Mouse (Mus musculus) WW6 (cell line): Measurements from ENCODE around the gene Tctn1.
"Not testable (repeated sequence)": the region's sequence is repeated elsewhere in the genome, so short reads cannot be mapped to it uniquely, and the experiment has no call there.

Experiments
- DNase-seq: peaks from one replicate; pipeline ENCODE4 v3.0.0-alpha.2; 2013; ENCODE audit warnings: low read depth, low spot score

Gene Tctn1

DNA sequence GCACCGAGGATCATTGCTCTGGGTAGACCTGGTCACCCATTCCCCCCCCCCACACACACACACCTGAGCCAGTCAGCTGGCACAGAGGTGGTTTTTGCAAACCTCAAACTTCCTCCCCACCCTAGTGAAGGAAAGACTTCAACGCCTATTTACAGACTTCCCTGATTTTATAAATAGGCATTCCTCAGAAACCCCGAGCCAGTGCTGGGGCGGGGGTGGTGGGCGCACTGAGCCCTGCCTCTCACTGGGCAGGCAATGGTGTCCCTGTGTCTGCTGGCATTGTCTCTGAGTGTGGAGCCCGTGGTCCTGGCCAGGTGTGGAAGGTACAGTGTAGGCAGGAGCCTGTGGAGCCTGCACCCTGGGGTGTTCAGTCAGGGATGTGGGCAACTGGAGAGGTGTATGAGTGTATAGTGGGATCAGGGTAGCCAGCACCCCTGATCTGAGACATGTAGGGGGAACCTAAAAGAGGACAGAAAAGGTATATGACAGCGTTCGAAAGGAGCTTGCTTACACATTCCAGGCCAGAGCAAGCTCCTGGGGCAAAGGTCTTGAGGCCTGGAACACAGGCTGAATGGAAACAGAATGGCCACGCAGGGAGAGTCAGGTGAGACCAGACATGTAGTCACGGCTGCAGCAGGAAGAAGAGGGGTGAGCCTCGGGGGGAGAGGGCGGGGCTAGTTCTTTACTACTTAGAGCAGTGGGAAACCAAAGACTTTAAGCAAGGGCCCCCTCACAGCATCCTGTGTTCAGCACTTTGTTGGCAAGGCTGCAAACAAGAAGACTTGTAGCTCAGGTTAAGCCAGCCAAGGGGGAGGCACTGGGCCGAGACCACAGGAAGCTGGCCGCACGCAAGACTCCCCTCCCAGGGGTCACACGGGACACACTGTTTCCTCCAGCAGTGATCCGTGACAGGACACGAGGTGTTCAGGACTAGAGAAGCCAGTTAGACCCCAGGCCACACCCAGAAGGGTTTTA, 44.3 kb downstream of the Tctn1 start:
- no peak for DNase-seq

DNA sequence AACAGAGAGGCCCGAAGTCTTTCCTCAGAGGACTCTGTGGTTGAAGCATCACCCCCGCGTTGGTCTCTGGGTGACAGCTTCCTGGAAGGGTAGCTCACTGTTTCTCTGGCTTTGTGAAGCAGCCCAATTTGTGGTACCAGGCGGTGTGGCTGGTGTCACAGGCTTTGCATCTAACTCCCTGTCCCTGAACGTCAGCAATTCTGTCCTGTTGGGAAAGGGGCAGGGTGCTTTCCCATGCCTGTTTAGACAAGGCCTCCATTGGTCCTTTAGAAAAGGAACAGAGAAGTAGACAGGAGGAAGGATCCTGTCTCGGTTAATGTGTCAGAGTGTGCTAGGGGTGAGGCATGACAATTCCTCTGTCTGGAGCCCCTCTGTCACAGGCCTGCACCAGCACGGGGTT, 45.3 kb downstream of the Tctn1 start:
- no peak for DNase-seq

DNA sequence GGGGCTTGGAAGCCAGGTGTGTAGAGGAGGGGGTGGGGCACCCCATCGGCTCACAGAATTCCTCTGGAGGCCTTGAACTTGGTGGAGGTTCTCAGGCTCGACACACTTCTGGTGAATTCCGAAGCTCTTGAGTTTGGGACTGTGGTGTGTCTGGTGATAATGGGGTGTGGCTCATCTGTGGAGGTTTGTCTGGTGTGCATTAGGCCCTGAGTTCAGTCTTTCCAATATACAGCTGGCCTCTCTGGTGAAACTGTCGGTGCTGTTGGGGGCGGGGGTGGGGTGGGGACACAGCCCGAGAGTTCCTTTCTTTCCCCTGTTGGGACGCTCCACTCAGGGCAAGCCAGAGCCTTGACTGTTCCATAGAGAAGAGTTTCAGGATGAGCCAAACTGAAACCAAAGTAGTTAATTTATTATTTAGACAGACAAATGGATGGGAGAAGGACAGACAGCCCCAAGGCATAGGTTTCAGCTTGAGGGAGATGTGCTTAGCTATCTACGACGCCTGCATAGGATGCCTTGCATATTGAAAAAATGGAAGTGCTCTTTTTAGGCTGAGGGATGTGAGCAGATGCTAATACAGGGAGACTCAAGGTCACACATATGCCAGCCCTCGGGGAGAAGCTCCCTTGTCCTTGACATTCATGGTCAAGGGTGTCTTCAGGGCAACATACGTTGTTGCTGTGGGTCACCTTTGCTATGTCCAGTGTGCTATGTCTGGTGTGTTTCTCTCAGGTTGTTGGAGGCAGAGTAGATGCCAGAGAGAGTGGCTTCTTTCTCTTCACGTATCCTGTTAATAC, 46.0 kb downstream of the Tctn1 start:
- DNase-seq, result no peak

DNA sequence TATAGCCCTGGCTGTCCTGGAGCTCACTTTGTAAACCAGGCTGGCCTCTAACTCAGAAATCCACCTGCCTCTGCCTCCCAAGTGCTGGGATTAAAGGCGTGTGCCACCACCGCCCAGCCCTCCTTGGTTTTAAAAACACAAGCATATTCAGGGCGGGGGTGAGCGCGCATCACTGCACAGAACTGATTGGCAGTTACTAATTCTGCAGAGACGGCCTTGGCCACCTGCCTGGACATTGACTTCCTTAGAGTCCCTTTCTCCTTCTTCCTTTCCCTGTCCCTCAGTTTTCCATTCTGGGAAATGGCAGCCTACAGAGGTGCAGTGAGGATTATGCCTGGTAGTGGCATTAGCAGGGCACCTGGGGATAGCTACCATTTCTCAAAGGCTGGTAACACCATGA, 46.6 kb downstream of the Tctn1 start:
- DNase-seq, result no peak

DNA sequence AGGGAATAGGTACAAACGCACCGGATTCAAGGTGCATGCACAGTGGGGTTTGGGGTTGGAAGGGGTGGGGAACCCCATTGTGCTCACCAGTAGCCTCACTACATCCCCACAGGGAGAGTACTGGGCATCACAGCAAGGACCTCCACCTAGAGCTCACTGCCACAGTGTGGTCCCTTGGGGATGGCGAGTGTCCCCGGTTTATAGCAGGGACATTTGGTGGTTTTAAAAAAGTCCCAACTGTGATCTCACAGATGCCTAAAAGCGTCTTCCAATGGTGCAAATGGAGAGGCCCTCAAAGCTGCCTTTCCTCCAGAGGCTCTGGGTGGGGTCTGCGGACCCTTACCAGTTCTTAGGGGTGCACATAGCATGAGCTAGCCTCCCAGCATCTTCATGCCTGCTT, 50.4 kb downstream of the Tctn1 start:
- no peak for DNase-seq

DNA sequence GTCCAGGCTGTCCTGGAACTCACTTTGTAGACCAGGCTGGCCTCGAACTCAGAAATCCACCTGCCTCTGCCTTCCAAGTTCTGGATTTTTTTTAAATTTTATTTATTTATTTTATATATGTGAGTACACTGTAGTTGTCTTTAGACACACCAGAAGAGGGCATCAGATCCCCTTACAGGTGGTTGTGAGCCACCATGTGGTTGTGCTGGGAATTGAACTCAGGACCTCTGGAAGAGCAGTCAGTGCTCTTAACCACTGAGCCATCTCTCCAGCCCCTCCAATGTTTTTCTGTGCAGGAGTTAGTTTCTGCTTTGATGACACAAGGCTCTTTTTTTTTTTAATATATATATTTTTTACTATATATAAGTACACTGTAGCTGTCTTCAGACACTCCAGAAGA, 51.4 kb downstream of the Tctn1 start:
- not testable (repeated sequence) for DNase-seq

DNA sequence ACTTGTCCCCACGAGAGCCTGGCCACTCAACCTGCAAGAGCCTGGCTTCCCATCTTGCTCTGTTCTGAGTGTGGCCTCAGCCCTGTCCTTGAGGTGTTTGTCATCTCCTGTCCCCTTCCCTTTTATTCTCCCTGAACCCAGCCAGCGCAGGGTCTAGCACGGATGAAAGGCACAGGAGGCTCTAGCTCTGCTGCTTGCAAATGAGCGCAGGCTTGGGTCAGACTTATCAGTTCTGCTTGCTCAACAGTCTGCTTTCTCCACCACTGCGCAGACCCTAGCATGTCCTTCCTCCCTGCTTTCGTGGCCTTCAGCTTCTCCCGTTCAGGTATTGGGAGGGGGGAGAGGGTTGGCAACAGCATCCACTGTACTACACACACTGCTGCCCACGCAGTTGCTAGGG, 52.1 kb downstream of the Tctn1 start:
- DNase-seq, result no peak

DNA sequence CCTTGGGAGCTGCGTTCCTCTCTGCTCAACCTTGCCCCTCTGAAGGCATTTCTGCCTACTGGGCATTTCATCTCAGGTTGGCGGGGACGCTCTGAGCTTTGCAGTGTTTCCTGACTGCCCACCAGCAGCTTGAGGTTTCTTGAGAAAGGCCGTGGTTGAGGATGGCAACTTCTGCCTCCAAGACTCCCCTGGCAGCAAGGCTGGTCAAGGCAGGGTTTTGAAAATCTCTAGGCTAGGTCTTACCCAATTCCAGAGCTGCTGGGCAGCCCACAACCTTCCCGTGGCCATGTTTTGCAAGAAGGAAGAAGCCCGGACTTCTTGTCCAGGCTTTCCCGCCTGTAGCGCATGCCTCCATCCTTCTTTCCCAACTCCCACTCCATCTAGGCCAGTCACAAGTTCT, 53.4 kb downstream of the Tctn1 start:
- DNase-seq, result no peak

DNA sequence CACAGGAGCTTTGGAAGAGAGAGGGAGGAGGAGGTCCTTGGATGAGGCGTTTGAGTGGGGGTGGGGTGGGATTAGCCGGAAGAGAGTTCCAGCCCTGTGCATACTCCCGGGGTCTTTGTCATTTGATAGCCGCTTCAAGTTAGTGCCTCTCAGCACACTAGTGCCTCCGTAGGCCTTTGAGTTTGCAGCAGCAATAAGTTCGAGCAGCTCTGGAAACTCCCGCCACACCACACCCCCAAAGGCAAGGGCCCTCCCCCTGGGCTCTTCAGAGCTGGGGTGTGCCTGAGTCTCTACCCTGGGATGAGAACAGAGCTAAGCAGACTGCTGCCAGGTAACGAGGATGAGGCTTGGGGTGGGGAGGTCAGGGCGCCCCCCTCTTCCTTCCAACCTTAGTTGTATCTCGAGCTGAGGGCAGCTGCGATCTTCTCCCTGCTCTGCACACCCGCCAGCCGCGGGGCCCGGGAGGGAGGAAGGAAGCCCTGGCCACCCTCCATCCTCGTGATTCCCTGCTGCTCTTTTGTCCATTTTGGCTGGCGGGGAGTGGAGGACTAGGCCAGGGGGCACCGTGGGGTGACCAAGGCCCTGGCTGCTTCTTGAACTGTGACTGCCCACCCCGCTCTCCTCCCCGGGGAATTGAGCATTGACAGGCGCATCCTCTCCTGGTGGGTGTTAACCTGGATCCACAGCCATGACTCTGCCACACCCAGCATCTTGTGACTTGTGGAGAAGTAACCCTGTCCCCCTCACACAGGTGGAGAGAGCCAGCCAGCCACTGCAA, 54.5 kb downstream of the Tctn1 start:
- DNase-seq, result peak; percentile 68

DNA sequence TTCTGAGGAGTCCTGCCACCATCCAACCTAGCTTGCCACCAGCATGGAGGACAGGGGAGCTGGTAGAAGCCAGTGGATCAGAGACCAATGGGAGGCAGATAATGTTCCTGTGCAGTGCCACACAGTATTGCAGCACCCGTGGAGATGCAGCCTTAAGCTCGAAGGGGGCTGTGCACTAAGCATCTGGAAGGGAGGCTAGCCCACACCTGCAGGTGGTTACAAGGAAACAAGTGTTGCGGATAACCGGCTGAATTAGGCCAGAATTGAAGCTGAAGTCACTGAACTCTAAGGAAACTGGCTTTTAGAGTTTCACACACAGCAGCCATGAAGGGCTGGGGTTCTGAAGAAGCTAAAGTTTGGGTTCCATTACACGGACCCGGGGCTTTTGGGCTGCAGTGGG, 55.4 kb downstream of the Tctn1 start:
- no peak for DNase-seq

DNA sequence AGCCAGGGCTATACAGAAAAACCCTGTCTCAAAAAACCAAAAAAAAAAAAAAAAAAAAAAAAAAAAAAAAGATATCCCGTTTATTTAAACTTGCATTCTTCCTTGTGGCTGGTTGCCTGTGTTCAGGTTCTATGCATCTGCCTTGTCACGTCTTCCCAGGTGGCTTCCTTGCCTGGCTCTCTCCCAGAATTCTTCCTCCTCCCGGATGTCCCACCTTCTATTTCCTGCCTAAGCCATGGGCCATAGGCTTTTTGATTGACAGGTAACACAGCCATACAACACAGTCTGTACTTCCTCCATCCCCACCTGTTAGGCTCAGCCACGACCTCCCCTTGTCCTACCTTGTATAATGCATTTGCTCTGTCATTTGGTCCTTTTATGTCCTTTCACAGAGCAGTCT, 57.8 kb downstream of the Tctn1 start, which contains the start of gene Hvcn1:
Hvcn1 (plus strand) TSS at position 330 of the 400 bp plus-strand sequence.
- DNase-seq, result peak; percentile 55

DNA sequence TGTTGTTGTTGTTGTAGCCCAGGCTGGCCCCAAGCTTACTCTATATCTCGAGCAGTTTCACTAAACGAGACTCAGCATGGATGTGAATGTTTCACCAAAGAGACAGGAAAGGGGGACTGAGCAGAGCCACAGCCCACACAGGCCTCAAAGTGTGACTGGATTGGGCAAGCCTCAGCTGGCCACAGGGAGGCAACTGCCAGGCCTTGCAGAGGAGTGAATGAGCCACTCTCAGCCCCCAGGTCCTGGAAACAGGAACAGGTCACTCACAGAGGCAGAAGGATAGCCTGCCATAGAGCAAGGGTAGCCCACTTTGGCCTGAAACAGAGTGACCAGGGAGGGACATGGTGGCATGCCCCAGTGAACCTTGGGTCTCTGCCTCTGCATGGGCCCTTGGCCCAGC, 60.1 kb downstream of the Tctn1 start:
- no peak for DNase-seq

DNA sequence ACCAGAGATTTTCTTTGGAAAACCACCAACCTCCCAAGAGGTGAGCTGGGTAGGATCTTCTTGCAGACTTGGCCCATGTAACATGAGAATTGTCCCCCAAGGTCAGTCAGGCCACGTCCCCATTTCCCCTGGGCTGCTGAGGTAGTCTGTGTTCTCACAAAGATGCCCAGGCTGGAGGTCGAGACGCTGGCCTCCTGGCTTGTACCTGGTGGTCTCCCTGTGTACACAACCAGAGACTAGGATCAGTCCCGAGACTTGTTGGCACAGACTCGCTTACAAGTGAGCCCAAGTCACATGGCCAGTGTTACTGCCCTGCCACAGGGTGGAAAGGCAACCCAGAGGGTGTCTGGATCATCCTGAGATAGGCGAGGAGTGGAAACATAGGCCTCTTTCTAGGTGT, 62.4 kb downstream of the Tctn1 start:
- DNase-seq, result no peak

DNA sequence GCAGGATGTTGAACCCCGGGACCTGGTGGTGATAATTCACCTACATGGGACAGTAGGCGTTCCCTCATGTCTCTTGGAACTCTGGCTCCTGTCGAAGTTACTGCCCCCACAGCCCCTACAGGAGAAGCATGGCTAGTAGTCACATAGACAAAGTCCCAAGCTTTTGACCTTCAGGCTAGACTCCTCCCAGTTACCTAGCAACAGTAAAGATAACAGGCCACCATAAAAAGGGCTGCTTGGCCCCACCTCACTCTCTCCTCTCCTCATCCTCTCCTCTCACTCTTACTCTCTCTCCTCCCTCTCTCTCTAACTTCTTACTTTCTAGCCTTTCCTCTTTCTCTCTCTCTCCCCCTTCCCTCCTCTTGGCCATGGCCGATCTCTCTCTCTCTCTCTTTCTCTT, 63.4 kb downstream of the Tctn1 start:
- DNase-seq, result no peak

DNA sequence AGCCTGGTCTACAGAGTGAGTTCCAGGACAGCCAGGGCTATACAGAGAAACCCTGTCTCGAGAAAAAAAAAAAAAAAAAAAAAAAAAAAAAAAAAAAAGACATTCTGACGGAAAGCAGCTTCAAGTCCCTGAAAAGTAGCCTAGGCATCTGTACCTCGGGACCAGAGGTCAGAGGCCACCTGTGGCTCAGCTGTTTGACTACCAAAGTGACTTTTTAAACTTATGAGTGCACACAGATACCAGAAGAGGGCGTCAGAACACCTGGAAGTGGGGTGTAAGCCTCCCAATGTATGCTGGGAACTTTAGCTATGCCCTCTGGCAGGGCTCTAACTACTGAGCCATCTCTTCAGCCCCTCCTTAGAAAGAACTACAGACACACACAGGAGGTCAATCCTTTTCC, 71.9 kb downstream of the Tctn1 start:
- no peak for DNase-seq

DNA sequence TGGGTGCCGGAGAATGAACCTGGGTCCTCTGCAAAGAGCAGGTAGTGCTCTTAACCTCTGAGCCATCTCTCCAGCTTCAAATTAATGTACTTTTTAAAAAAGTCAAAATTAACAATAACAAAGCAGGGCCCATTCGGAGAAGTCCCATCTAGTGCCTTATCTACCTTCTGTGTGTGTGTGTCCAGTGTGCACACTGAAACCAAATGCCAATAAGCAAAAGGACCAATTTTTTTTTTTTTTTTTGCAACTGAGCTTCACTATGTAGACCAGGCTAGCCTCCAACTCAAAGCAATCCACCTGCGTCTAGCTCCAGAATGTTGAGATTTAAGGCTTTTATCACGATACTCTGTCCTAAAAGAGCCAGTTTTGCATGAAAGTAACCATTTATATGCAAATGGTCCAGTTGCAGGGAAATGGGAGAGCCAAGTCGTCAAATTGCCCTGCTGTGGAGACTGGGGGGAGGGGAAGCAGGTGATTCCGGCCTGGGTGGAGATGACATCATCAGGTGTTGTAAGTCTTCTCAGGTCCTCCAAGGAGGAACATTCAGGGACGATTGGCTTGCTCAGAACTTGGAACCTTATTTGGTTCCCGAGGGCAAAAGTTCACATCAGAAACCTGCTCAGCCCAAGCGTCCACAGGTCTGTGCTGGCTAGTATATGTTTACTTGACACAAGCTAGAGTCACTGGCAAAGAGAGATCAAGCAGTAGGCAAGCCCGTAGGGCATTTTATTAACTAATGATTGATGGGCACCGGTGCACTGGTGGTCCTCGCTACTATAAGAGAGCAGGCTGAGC, 72.8 kb downstream of the Tctn1 start:
- DNase-seq, result peak; percentile 64

DNA sequence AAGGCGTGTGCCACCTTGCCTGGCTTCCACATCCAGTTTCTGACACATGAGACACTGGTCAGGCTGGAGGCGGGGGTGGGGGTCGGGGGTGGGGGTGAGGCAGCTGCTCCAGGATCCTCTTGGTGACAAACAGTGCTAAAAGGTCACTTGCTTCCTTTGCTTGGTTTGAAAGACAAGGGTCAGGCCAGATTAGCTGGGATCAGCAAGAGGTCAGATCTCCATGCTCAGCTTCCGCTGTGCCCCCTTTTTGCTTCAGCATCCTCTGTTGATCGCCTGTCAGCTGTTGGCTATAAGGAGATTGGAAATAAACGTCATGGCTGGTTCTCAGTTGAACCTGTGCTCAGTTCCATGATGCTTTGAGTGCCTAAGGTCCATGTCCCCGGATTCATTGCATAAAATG, 73.8 kb downstream of the Tctn1 start:
- DNase-seq, result no peak

DNA sequence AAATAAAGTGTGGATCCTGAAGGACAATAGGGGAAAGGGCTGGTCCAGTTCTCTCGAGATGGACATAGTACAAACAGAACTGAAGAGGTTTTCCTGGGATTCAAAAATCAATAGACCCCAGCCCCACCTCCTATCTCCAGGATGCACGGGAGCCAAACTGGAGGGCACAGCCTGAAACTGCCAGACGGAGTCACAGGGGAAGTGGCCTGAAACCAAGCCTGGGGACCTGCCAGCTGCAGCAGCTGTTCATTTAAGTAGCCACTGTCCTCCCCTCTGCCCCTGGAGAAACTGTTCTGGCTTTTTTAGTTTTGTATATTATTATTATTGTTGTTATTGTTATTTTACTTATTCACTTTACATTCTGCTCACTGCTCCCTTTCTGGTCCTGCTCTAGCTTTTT, 75.1 kb downstream of the Tctn1 start:
- no peak for DNase-seq
